ENCODE assay signal across 8 mouse cellular contexts in the genomic region with DNA sequence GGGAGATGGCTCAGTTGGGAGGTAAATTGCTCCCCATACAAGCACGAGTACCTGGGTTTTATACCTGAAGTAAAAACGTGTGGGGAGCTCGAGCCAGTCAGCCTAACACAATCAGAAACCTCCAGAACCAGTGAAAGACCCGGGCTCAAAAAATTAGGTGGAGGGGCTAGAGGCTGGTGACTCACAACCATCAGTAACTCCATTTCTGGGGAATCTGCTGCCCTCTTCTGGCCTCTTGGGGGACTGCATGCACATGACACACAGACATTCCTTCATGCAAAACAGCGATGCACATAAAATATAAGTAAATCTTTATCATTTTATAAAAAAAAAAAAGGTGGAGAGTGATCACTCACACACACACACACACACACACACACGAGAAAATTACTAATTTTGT. TPM values are rescaled to one million over a fixed set of nuclear protein-coding genes. Genes with fewer than 3 reads are reported as not detected.
DNase-seq lines count a peak whose midpoint lies in the region; ATAC-seq and TF ChIP-seq lines count a peak whose summit lies in the region.

No protein-coding gene starts in this region.

- no peak for TF ChIP-seq POLR2A in bone marrow macrophage, adult 2 months (IDR thresholded peaks at IDR 0.05; ENCODE audit: borderline replicate concordance, low read depth, low read length)
- no peak for TF ChIP-seq POLR2A in spleen, adult 2 months (IDR thresholded peaks at IDR 0.05; ENCODE audit: low read depth, low read length)

- 0 out of 2 replicates have a peak overlapping the region, but pooled peaks have one; percentile 68 for H3K27ac ChIP-seq in heart, postnatal 0 days (ENCODE audit: low read depth)
- no peak overlapping the region for H3K27ac ChIP-seq in bone marrow macrophage, adult 2 months (ENCODE audit: insufficient read depth, low read depth, low read length)
- no peak overlapping the region for H3K27ac ChIP-seq in spleen, adult 2 months (ENCODE audit: insufficient read depth, low read length)
- H3K27ac ChIP-seq in intestine, embryonic 16.5 days (ENCODE audit: low read length) = no peak overlapping the region

- H3K36me3 ChIP-seq in heart, postnatal 0 days (replicated peaks; ENCODE audit: control insufficient read depth, insufficient read depth, low read length) = peaks cover 14% of the 10 kb centered on the region; the same call in 1 of the 2 replicates
- peaks cover 10% of the 10 kb centered on the region for H3K36me3 ChIP-seq in spleen, adult 2 months (ENCODE audit: control insufficient read depth, insufficient read depth, low read length)
- no peaks in the 10 kb centered on the region for H3K36me3 ChIP-seq in intestine, embryonic 16.5 days (ENCODE audit: control insufficient read depth, insufficient read depth, low read length)

- TF ChIP-seq CTCF in heart, postnatal 0 days (IDR thresholded peaks at IDR 0.05; ENCODE audit: low read depth) = peak; percentile 60
- peak; percentile 73 for TF ChIP-seq CTCF in bone marrow macrophage, adult 2 months (IDR thresholded peaks at IDR 0.05; ENCODE audit: low read depth, low read length)
- peak; percentile 31; the same call in 1 of the 2 replicates for TF ChIP-seq CTCF in spleen, adult 2 months (IDR thresholded peaks at IDR 0.05; ENCODE audit: extremely low read depth, insufficient read depth, insufficient read length, insufficient replicate concordance)

- no peaks in the 10 kb centered on the region for H3K27me3 ChIP-seq in heart, postnatal 0 days (ENCODE audit: control insufficient read depth, insufficient read depth, low read length)
- H3K27me3 ChIP-seq in spleen, adult 2 months (ENCODE audit: control insufficient read depth, insufficient read depth, low read length) = no peaks in the 10 kb centered on the region
- no peaks in the 10 kb centered on the region for H3K27me3 ChIP-seq in intestine, embryonic 16.5 days (replicated peaks; ENCODE audit: control insufficient read depth, insufficient read depth, low read length)

- H3K9ac ChIP-seq in heart, postnatal 0 days (replicated peaks; ENCODE audit: low read depth, low read length) = no peak overlapping the region
- H3K9ac ChIP-seq in intestine, embryonic 16.5 days (ENCODE audit: low read depth, low read length) = no peak overlapping the region

- H3K4me2 ChIP-seq in heart, postnatal 0 days (ENCODE audit: low read depth, low read length) = no peak overlapping the region
- H3K4me2 ChIP-seq in intestine, embryonic 16.5 days (ENCODE audit: low read depth, low read length) = no peak overlapping the region

- no peak for TF ChIP-seq EP300 in heart, postnatal 0 days (IDR thresholded peaks at IDR 0.05; ENCODE audit: low read depth)

- no peak for DNase-seq in heart, postnatal 0 days (ENCODE audit: low spot score)
- no peak for DNase-seq in heart, adult 9 months (ENCODE audit: low spot score in 2 of 2)
- peak; percentile 32 to 46 for DNase-seq in right cerebral cortex, adult 2 months (ENCODE audit: low spot score in 2 of 2)
- no peak for DNase-seq in right cerebral cortex, adult 18-20 months
- peak; percentile 52 for DNase-seq in kidney, postnatal 10 days
- peak in 1 of 2 experiments; percentile 16 for DNase-seq in spleen, adult 2 months (ENCODE audit: low read depth in 1 of 2, low spot score in 2 of 2)

- peaks cover 19% of the 10 kb centered on the region for H3K4me1 ChIP-seq in heart, postnatal 0 days (ENCODE audit: control insufficient read depth, insufficient read depth)
- peaks cover 19% of the 10 kb centered on the region for H3K4me1 ChIP-seq in bone marrow macrophage, adult 2 months (ENCODE audit: control insufficient read depth, insufficient read depth, low read length)
- H3K4me1 ChIP-seq in spleen, adult 2 months (ENCODE audit: control insufficient read depth, insufficient read depth, insufficient read length) = peaks cover 3% of the 10 kb centered on the region; the same call in 1 of the 2 replicates
- peaks cover 3% of the 10 kb centered on the region; the same call in 1 of the 2 replicates for H3K4me1 ChIP-seq in intestine, embryonic 16.5 days (ENCODE audit: control insufficient read depth, insufficient read depth, low read length)

- H3K9me3 ChIP-seq in heart, postnatal 0 days (replicated peaks; ENCODE audit: control insufficient read depth, low read length) = no peaks in the 10 kb centered on the region
- no peaks in the 10 kb centered on the region for H3K9me3 ChIP-seq in intestine, embryonic 16.5 days (ENCODE audit: control insufficient read depth, low read length)

- WGBS in heart, postnatal 0 days = 69% methylated on average over 6 of the region's 6 CpGs
- WGBS in spleen, adult 2 months = 82% methylated on average over 6 of the region's 6 CpGs
- WGBS in intestine, embryonic 16.5 days = 79% methylated on average over 6 of the region's 6 CpGs

- no peak overlapping the region for H3K4me3 ChIP-seq in heart, postnatal 0 days (ENCODE audit: low read depth, low read length)
- H3K4me3 ChIP-seq in bone marrow macrophage, adult 2 months (ENCODE audit: insufficient read depth, low read length) = no peak overlapping the region
- no peak overlapping the region for H3K4me3 ChIP-seq in spleen, adult 2 months (ENCODE audit: extremely low read depth, insufficient read depth, insufficient read length)
- H3K4me3 ChIP-seq in intestine, embryonic 16.5 days (ENCODE audit: low read length) = no peak overlapping the region

- ATAC-seq in heart, postnatal 0 days (ENCODE audit: insufficient read depth, low read depth) = no peak
- no peak for ATAC-seq in intestine, embryonic 16.5 days

RNA-seq across cellular contexts. Expression of gene Tigar, which starts 4.2 kb away (rescaled TPM):
- total RNA-seq in heart, postnatal 0 days (2014; rRNA removed; ENCODE audit: low replicate concordance) = 9.0 and 21.1 TPM in 2 replicates
- polyA plus RNA-seq in heart, postnatal 0 days (2015; fragmentation: Nextera tagmentation; extraction: Ambion mirVana) = 14.4 and 15.6 TPM in 2 replicates
- polyA plus RNA-seq in bone marrow macrophage, adult 2 months (2012; ENCODE audit: insufficient read depth, insufficient read length, missing spikeins) = 3.4 and 5.3 TPM in 2 replicates
- 1.5 and 1.7 TPM in 2 replicates for polyA plus RNA-seq in spleen, adult 2 months (2012; rRNA removed)
- polyA plus RNA-seq in intestine, embryonic 16.5 days (2015; fragmentation: Nextera tagmentation; extraction: Ambion mirVana) = 4.1 and 4.6 TPM in 2 replicates

RNA-seq across cellular contexts. Expression of gene Fgf23, which starts 32.4 kb away (rescaled TPM):
- 1.1 TPM in 1 of 2 replicates, not detected in the other for total RNA-seq in heart, postnatal 0 days (2014; rRNA removed; ENCODE audit: low replicate concordance)
- polyA plus RNA-seq in heart, postnatal 0 days (2015; fragmentation: Nextera tagmentation; extraction: Ambion mirVana) = 0.05 TPM in 1 of 2 replicates, not detected in the other
- not detected in 2 replicates for polyA plus RNA-seq in bone marrow macrophage, adult 2 months (2012; ENCODE audit: insufficient read depth, insufficient read length, missing spikeins)
- polyA plus RNA-seq in spleen, adult 2 months (2012; rRNA removed) = not detected in 2 replicates
- polyA plus RNA-seq in intestine, embryonic 16.5 days (2015; fragmentation: Nextera tagmentation; extraction: Ambion mirVana) = not detected in 2 replicates

RNA-seq across cellular contexts. Expression of gene Ccnd2, which starts 46.9 kb away (rescaled TPM):
- total RNA-seq in heart, postnatal 0 days (2014; rRNA removed; ENCODE audit: low replicate concordance) = 31.1 and 34.5 TPM in 2 replicates
- polyA plus RNA-seq in heart, postnatal 0 days (2015; fragmentation: Nextera tagmentation; extraction: Ambion mirVana) = 383 and 392 TPM in 2 replicates
- 1.3 and 1.7 TPM in 2 replicates for polyA plus RNA-seq in bone marrow macrophage, adult 2 months (2012; ENCODE audit: insufficient read depth, insufficient read length, missing spikeins)
- polyA plus RNA-seq in spleen, adult 2 months (2012; rRNA removed) = 47.7 and 55.7 TPM in 2 replicates
- 822 and 875 TPM in 2 replicates for polyA plus RNA-seq in intestine, embryonic 16.5 days (2015; fragmentation: Nextera tagmentation; extraction: Ambion mirVana)

Comparison
In these comparisons a context has a peak if more than half of its experiments do, and no peak if none do; other contexts are left out.
1. DNase-seq: peak in right cerebral cortex, adult 2 months (2 of 2) and kidney, postnatal 10 days (single experiment); none in heart, postnatal 0 days (single experiment), heart, adult 9 months (0 of 2) and right cerebral cortex, adult 18-20 months (single experiment).
2. RNA of gene Ccnd2, which starts 46.9 kb away (polyA plus RNA-seq): 822 to 875 TPM in intestine, embryonic 16.5 days, 383 to 392 TPM in heart, postnatal 0 days and 47.7 to 55.7 TPM in spleen, adult 2 months; 1.3 to 1.7 TPM in bone marrow macrophage, adult 2 months; every median in the first group is over 10 times any median in the second.
3. Peak in every context shown above with its lines, with median percentiles within 50 percentile points of each other: CTCF ChIP-seq.